Mouse (Mus musculus) kidney, adult 8-10 months (tissue): ENCODE measurements around the gene Gprasp2.
"Not testable (repeated sequence)": the region's sequence is repeated elsewhere in the genome, so short reads cannot be mapped to it uniquely, and the experiment has no call there.

Experiments used
- DNase-seq, 2 experiments: peaks; one replicate each; pipeline ENCODE4 v3.0.0; 2022

Gene Gprasp2

DNA sequence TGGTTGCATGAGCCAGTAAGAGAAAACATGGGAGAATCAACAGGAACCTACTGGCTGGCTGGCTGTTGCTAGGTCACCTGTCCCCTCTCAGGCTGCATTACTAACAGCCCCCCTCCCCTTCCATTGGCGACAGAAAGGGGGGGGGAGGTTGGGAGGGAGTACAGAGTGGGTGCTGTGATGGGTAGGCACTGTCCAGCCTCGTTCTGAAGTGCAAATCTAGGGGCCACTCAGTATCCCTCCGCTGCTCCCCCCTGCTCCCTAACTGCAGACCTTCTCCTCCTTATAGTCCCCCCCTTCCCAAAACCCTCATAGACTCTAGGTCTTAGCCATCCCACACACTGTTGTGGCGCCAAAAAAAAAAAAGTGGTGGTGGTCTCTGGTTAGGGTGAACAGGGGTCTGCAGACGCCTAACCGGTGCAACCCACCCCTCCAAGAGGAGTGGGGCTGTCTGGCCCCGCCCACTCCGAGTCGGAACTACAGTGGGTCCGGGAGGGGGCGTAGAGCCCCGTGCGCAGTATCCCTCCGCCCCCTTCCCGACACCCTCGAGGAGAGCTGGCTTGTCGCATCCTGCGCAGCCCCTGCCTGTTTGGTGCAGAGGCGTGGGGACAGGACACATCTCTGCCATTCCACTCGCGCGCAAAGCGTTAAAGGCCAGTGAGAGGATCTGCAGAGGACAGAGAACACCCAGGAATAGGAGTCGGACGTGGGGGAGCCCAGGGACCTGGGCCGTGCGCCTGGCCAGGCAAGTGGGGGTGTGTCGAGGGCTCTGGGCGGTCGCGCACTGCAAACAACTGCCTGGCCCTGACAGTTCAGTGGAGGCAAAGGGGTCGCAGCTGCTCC lies at the start of gene Gprasp2:
TSS of gene Gprasp2 (plus strand) at position 514 of the 840 bp plus-strand sequence.
- DNase-seq, result not testable (repeated sequence)

DNA sequence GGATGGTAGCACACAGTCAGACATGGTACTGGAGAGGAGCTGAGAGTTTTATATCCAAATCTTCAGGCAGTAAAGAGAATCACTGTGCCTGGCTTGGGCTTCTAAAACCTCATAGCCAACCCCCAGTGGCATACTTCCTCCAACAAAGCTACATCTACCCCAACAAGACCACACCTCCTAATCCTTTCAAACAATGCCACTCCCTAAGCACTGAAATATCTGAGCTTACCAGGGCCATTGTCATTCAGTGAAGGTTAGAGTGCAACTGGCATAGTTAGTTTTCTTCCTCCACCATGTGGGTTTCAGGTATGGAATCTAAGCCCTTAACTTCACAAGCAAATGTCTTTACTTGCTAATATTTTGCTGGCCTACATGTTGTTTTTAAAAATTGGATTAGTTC lies 47.3 kb upstream of the Gprasp2 start:
- no peak for DNase-seq

DNA sequence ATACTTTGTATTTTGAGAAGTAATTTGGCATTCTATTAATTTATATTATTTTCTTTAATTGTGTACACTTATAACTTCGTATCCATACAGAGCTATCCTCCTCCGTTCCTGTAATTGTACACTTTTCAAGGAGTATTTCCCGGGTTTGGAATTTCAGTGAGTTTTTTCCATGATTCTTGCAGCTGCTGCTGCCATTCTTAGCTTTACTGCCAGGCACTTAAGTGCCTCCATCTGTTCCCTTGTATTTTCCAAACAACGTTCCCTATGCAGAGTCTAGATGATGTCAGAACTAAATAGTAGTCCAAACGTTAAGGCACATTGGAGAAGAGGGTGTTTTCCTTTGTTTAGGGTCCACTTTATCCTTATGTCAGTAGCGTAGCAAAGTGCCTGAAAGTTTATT lies 46.5 kb upstream of the Gprasp2 start:
- no peak for DNase-seq

DNA sequence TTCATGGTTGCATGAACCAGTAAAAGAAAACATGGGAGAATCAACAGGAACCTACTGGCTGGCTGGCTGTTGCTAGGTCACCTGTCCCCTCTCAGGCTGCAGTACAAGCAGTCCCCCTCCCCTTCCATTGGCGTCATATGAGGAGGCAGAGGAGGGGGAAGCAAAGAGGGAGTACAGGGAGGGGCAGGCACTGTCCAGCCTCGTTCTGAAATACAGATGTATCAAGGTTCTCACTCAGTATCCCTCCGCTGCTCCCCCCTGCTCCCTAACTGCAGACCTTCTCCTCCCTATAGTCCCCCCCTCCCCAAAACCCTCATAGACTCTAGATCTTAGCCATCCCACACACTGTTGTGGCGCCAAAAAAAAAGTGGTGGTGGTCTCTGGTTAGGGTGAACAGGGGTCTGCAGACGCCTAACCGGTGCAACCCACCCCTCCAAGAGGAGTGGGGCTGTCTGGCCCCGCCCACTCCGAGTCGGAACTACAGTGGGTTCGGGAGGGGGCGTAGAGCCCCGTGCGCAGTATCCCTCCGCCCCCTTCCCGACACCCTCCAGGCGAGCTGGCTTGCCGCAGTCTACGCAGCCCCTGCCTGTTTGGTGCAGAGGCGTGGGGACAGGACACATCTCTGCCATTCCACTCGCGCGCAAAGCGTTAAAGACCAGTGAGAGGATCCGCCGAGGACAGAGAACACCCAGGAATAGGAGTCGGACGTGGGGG lies 43.1 kb upstream of the Gprasp2 start:
- DNase-seq, result peak; percentile 3 to 8

DNA sequence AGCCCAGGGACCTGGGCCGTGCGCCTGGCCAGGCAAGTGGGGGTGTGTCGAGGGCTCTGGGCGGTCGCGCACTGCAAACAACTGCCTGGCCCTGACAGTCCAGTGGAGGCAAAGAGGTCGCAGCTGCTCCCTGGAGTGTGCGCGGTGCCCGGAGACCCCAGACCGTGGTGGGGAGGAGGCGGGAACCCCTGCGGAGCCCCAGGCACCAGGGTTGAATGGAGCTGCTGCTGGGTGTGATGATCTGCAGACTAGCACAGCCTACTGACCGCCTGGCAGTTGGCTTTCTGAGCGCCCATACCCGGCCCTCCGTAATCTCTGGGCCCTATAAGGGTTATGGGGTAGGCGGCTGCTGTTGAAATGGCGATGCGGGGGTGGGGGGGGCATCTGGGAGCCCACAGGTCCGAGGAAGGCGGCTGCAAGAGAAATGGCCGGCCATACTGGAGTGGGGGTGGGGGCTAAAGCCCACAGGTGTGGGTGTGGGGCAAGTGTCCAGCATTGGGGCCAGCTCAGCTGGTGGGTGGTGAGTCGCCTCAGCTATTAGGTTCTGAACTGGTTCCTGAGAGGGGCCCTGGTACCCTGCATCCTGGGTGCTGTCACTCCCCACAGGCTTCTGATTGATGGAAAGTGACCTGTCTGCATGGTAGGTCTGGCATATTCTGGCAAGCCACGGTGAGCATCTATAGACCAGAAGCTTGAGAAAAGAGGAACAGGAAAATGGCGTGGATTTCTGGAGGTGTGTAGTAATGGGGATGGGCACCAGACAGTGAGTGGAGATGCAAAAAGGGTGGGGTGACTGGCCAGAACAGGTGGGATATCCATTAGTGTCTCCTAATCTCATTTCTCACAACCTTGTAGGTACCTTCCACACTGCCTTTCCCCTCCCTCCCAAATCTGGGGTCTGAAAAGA lies 42.3 kb upstream of the Gprasp2 start:
- not testable (repeated sequence) for DNase-seq

DNA sequence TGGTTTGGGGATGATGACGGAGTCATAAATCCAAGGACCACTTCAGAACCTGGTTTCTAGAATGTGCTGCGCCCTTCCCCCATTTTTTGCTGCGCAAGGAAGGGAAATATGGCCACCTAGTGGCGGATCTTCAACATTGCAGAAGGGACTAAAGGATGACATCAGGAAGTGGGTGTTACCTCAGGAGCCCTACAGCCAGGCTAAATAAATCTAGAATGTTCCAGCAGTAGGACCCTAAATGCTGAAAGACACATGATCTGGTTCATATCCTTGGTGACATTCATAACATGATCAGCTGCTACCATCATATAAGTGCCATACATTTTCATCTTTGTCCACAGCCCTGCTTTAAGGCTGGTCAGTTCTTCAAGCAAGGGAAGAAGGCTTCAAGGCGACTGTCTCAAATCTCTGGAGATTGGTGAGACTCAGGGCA lies 41.6 kb upstream of the Gprasp2 start, which contains the start of gene Bhlhb9:
TSS of gene Bhlhb9 (plus strand) at position 383 of the 433 bp plus-strand sequence.
- DNase-seq, result peak; percentile 26 to 39

DNA sequence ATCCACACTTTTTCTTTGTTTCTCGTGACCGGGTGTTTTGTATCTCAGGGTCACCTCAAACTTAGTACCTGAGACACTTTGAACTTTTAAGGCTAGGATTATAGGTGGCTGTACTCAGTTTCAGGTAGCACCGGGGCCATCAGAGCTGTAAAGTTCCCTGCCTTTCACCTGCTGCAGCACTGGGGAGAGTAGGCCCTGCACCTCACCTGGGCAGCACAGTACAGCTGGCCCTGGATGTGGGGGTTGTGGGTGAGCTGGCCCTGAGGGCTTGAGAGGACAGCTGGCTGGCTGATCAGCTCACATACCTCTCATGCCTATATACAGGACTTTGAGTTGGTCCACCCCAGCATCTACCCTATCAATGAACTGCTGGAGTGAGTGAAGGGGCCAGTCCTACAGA lies 34.7 kb upstream of the Gprasp2 start:
- no peak for DNase-seq

DNA sequence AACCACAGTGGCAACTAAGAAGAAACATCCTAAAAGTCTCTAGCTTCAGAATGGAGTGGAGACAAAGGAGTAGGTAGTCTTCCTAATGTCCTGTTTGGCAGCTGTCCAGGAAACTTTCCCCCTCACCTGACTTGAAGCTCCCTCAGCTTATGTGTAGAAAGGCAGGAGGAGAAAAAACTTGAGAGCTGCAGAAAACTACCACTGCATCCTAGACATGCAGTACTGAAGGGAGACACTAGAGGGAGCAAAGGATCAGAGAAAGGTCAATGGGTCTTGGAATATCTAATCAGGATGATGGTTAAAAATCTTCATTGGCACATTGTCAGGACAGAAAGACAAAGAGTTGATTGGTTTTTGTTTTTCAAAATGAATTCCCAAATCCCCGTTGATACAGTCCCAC lies 33.1 kb upstream of the Gprasp2 start:
- peak in 1 of 2 experiments; percentile 13 for DNase-seq

DNA sequence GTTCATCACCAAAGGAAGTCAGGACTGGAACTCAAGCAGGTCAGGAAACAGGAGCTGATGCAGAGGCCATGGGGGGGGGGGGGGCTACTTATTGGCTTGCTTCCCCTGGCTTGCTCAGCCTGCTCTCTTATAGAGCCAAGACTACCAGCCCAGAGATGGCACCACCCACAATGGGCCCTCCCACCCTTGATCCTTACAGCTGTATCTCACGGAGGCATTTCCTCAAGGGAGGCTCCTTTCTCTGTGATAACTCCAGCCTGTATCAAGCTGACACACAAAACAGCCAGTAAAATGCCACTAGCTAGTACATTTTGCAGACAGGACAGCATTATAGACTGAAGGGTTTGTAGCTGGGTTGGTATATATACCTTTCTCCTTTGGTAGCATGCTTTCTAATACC lies 2.9 kb upstream of the Gprasp2 start:
- not testable (repeated sequence) for DNase-seq

DNA sequence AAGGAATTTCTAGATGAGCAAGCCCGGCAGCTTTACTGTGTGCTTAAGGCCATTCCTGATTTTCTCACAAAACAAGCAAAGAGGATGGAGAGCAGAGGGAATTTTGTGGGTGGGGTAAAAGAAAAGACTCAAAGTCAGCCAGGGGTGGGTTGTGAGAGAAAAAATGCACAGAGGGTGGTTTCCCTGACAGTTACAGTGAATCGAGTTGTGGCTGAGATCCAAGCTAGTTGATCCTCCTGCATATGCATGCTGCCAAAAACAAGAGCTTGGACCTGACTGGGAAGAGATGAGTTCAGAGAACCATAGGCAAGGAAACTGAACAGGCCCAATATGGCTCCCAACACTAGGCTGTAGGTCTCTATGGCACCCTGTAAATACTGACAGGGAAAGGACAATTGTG lies 938 bp upstream of the Gprasp2 start:
- no peak for DNase-seq

DNA sequence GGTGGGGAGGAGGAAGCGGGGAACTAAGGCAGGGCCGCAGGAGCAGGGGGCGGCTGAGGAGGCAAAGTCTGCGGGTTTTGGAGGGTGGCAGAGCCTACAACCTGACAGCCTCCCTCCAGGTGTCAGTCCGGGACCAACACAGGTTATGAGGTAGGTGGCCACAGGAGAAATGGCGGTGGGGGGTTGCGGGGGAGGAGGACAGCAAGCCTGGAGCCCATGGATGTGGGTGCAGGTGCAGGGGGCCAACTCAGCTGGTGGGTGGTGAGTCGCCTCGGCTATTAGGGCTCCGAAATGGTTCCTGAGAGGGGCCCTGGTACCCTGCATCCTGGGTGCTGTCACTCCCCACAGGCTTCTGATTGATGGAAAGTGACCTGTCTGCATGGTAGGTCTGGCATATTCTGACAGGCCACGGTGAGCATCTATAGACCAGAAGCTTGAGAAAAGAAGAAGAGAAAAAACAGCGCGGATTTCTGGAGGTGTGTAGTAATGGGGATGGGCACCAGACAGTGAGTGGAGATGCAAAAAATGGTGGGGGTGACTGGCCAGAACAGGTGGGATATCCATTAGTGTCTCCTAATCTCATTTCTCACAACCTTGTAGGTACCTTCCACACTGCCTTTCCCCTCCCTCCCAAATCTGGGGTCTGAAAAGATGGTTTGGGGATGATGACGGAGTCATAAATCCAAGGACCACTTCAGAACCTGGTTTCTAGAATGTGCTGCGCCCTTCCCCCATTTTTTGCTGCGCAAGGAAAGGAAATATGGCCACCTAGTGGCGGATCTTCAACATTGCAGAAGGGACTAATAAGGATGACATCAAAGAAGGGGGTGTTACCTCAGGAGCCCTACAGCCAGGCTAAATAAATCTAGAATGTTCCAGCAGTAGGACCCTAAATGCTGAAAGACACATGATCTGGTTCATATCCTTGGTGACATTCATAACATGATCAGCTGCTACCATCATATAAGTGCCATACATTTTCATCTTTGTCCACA lies 860 bp downstream of the Gprasp2 start:
- DNase-seq, result peak; percentile 3 to 9

DNA sequence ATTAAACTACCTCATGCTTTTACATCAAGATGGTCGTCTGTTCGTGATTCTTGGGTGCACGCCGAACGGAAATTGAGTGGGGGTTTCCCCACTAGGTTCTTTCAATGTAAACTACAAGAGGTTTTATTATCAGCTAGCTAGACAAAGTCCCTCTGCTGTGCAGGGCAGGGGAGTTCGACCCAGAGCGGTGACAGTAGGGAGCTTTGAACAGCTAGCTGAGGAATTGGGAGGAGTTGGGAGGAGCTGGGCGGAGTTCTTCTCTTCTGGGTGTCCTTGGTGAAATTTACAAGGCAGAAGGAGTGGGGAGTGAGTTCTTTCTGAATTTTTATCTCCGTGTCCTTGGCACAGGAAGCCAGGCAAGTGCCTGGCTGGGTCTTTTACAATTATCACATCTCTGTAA lies 28.0 kb downstream of the Gprasp2 start:
- not testable (repeated sequence) for DNase-seq

DNA sequence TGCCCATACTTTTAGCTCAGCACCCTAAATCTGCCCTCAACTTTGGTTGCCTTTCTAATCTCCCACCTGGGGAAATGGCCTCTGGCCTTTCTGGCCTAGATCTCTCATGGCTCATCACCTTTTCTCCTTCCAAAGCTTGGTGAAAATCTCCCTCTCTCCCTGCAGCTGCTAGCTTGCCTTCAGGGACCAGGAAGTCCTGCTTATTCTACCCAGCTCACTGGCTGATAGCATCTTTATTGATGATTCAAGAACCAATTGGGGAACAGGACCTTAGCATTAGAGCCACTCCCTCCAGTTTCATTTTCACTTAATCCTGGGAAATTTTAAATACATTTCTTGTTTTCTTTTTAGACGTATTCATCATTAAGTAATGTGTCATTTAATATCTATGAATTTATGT lies 37.8 kb downstream of the Gprasp2 start:
- DNase-seq, result no peak

DNA sequence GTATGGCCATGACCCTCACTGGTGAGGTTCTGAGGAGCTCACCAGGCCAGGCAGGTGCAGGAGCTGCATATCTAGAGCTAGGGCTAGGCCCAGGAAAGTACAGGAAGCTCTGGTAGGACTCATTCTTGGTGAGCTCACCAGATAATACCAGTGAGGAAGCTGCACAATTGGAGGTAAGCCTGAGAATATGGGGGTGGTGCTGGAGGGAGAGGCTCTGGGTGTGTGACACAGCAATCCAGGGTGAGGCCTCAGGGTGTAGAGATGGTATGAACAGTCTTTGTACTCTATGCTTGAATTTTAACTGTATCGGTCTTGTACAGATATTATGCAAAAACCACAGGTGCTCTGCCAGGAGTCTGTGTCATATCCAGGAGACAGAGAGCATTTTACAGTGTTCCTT lies 40.8 kb downstream of the Gprasp2 start:
- DNase-seq, result no peak

DNA sequence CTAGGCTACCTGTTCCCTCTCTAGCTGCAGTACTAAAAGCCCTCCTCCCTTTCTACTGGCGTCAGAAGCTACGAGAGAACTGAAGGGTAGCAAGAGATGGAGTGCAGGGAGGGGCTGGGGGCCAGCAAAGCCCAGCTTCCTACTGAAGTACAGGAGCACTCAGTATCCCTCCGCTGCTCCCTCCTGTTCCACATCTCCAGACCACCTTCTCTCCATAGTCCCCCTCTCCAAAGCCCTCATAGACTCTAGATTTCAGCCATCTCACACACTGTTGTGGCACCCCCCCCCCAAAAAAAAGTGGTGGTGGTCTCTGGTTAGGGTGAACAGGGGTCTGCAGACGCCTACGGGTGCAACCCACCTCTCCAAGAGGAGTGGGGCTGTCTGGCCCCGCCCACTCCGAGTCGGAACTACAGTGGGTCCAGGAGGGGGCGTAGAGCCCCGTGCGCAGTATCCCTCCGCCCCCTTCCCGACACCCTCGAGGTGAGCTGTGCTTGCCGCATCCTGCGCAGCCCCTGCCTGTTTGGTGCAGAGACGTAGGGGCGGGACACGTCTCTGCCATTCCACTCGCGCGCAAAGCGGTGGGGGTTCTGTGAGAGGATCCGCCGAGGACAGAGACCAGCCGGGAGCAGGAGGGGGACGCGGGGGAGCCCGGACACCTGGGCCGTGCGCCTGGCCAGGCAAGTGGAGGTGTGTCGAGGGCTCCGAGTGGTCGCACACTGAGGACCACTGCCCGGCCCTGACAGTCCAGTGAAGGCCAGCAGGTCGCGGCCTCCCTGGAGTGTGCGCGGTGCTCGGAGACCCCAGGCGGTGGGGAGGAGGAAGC lies 46.8 kb downstream of the Gprasp2 start:
- DNase-seq, result peak; percentile 18 to 38

DNA sequence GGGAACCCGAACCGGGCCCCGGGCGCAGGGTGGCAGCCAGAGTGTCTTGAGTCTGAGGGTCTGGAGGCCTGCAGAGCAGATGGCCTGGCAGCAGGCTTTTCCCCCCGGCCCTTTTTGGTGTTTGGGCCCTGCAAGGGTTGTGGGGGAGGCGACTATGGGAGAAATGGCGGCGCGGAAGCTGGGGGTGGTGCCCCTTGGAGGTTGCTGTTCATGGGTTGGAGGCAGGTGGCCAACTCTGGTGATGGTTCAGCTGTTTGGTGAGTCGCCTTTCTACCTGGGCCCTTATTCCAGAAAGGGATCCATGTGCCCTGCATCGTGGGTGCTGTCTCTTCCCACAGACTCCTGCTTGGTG lies 47.4 kb downstream of the Gprasp2 start:
- peak in 1 of 2 experiments; percentile 1 for DNase-seq
